Mouse (Mus musculus): ENCODE results near the gene Ctnna3. TPM values are rescaled to one million over a fixed set of nuclear protein-coding genes. Genes with fewer than 3 reads are reported as not detected.

Gene Ctnna3
- polyA plus RNA-seq, 1 experiment from 2014 or later, result 18.5 TPM

GRCm38 (mm10) chr10:64750791-64751190 is 1320.9 kb downstream of the Ctnna3 start:
- Histone ChIP-seq H3K36me3 (no peaks in the 10 kb centered on the region), H3K27ac (replicated peaks) (no peak overlapping the region), H3K27me3 (replicated peaks) (no peaks in the 10 kb centered on the region), H3K4me2 (no peak overlapping the region), H3K4me1 (no peaks in the 10 kb centered on the region), H3K4me3 (no peak overlapping the region), H3K9me3 (no peaks in the 10 kb centered on the region), H3K9ac (no peak overlapping the region)
- ATAC-seq (ENCODE audit: extremely low read depth, insufficient number of reproducible peaks, low FRiP score, low TSS enrichment), result no peak
- WGBS, result 28% methylated on average over 5 of the region's 5 CpGs

- no peak overlapping the region for H3K4me3 ChIP-seq
- WGBS, result 76% methylated on average over 1 of the region's 1 CpGs
- H3K4me2 ChIP-seq, result no peak overlapping the region
- H3K9me3 ChIP-seq, result peaks cover 5% of the 10 kb centered on the region; the same call in 1 of the 2 replicates
- no peak overlapping the region for H3K9ac ChIP-seq
- no peaks in the 10 kb centered on the region for H3K27me3 ChIP-seq (replicated peaks)
- no peaks in the 10 kb centered on the region for H3K4me1 ChIP-seq
- H3K27ac ChIP-seq (replicated peaks), result no peak overlapping the region
- no peaks in the 10 kb centered on the region for H3K36me3 ChIP-seq
- ATAC-seq (ENCODE audit: extremely low read depth, insufficient number of reproducible peaks, low FRiP score, low TSS enrichment), result no peak
Observed at GRCm38 (mm10) chr10:64836315-64836714, 1406.4 kb downstream of the Ctnna3 start.

- H3K27me3 ChIP-seq (replicated peaks), result no peaks in the 10 kb centered on the region
- 67% methylated on average over 2 of the region's 2 CpGs for WGBS
- no peaks in the 10 kb centered on the region for H3K4me1 ChIP-seq
- no peaks in the 10 kb centered on the region for H3K36me3 ChIP-seq
- H3K27ac ChIP-seq (replicated peaks), result no peak overlapping the region
- ATAC-seq (ENCODE audit: extremely low read depth, insufficient number of reproducible peaks, low FRiP score, low TSS enrichment), result no peak
- H3K4me2 ChIP-seq, result no peak overlapping the region
- H3K9me3 ChIP-seq, result no peaks in the 10 kb centered on the region
- no peak overlapping the region for H3K4me3 ChIP-seq
- H3K9ac ChIP-seq, result no peak overlapping the region
Observed at GRCm38 (mm10) chr10:64861439-64861838, 1431.5 kb downstream of the Ctnna3 start.

- no peaks in the 10 kb centered on the region for H3K4me1 ChIP-seq
- 59% methylated on average over 3 of the region's 3 CpGs for WGBS
- no peak overlapping the region for H3K9ac ChIP-seq
- H3K4me2 ChIP-seq, result no peak overlapping the region
- no peaks in the 10 kb centered on the region for H3K27me3 ChIP-seq (replicated peaks)
- no peak overlapping the region for H3K27ac ChIP-seq (replicated peaks)
- no peak for ATAC-seq (ENCODE audit: extremely low read depth, insufficient number of reproducible peaks, low FRiP score, low TSS enrichment)
- no peaks in the 10 kb centered on the region for H3K36me3 ChIP-seq
- no peak overlapping the region for H3K4me3 ChIP-seq
- peaks cover 7% of the 10 kb centered on the region; the same call in 1 of the 2 replicates for H3K9me3 ChIP-seq
Observed at GRCm38 (mm10) chr10:64870888-64871287, 1441.0 kb downstream of the Ctnna3 start.

GRCm38 (mm10) chr10:64876506-64876905 is 1446.6 kb downstream of the Ctnna3 start:
- Histone ChIP-seq H3K27me3 (replicated peaks) (no peaks in the 10 kb centered on the region), H3K9ac (no peak overlapping the region), H3K9me3 (no peaks in the 10 kb centered on the region), H3K4me1 (no peaks in the 10 kb centered on the region), H3K4me3 (no peak overlapping the region), H3K36me3 (no peaks in the 10 kb centered on the region), H3K4me2 (no peak overlapping the region), H3K27ac (replicated peaks) (no peak overlapping the region)
- WGBS, result 75% methylated on average over 2 of the region's 2 CpGs
- ATAC-seq (ENCODE audit: extremely low read depth, insufficient number of reproducible peaks, low FRiP score, low TSS enrichment), result no peak

- ATAC-seq (ENCODE audit: extremely low read depth, insufficient number of reproducible peaks, low FRiP score, low TSS enrichment), result no peak
- H3K9me3 ChIP-seq, result no peaks in the 10 kb centered on the region
Observed at GRCm38 (mm10) chr10:64879860-64880259, 1450.0 kb downstream of the Ctnna3 start.

GRCm38 (mm10) chr10:64886946-64887345 is 1457.0 kb downstream of the Ctnna3 start:
- Histone ChIP-seq H3K4me3 (no peak overlapping the region), H3K9me3 (no peaks in the 10 kb centered on the region), H3K4me1 (no peaks in the 10 kb centered on the region), H3K9ac (no peak overlapping the region), H3K36me3 (no peaks in the 10 kb centered on the region), H3K4me2 (no peak overlapping the region), H3K27me3 (replicated peaks) (no peaks in the 10 kb centered on the region), H3K27ac (replicated peaks) (no peak overlapping the region)
- 86% methylated on average over 9 of the region's 9 CpGs for WGBS
- no peak for ATAC-seq (ENCODE audit: extremely low read depth, insufficient number of reproducible peaks, low FRiP score, low TSS enrichment)

More at GRCm38 (mm10) chr10:64879860-64880259, 1450.0 kb downstream of the Ctnna3 start:
- 68% methylated on average over 3 of the region's 3 CpGs for WGBS
- no peak overlapping the region for H3K27ac ChIP-seq (replicated peaks)
- no peaks in the 10 kb centered on the region for H3K36me3 ChIP-seq
- no peak overlapping the region for H3K4me2 ChIP-seq
- no peaks in the 10 kb centered on the region for H3K27me3 ChIP-seq (replicated peaks)
- no peak overlapping the region for H3K4me3 ChIP-seq
- H3K9ac ChIP-seq, result no peak overlapping the region
- H3K4me1 ChIP-seq, result no peaks in the 10 kb centered on the region

- H3K27me3 ChIP-seq (replicated peaks), result no peaks in the 10 kb centered on the region
- H3K9me3 ChIP-seq, result no peaks in the 10 kb centered on the region
- no peak overlapping the region for H3K9ac ChIP-seq
- no peak overlapping the region for H3K27ac ChIP-seq (replicated peaks)
- no peak for ATAC-seq (ENCODE audit: extremely low read depth, insufficient number of reproducible peaks, low FRiP score, low TSS enrichment)
- no peak overlapping the region for H3K4me3 ChIP-seq
- H3K36me3 ChIP-seq, result no peaks in the 10 kb centered on the region
- no peak overlapping the region for H3K4me2 ChIP-seq
- H3K4me1 ChIP-seq, result no peaks in the 10 kb centered on the region
Observed at GRCm38 (mm10) chr10:64892458-64892857, 1462.6 kb downstream of the Ctnna3 start.

GRCm38 (mm10) chr10:64898739-64899138 is 1468.8 kb downstream of the Ctnna3 start:
- no peak for ATAC-seq (ENCODE audit: extremely low read depth, insufficient number of reproducible peaks, low FRiP score, low TSS enrichment)
- 83% methylated on average over 1 of the region's 1 CpGs for WGBS
- Histone ChIP-seq H3K36me3 (no peaks in the 10 kb centered on the region), H3K4me1 (no peaks in the 10 kb centered on the region), H3K9me3 (no peaks in the 10 kb centered on the region), H3K27me3 (replicated peaks) (no peaks in the 10 kb centered on the region), H3K9ac (no peak overlapping the region), H3K4me2 (no peak overlapping the region), H3K27ac (replicated peaks) (no peak overlapping the region), H3K4me3 (no peak overlapping the region)

GRCm38 (mm10) chr10:64901726-64902125 is 1471.8 kb downstream of the Ctnna3 start:
- no peak overlapping the region for H3K4me3 ChIP-seq
- no peaks in the 10 kb centered on the region for H3K36me3 ChIP-seq
- no peaks in the 10 kb centered on the region for H3K4me1 ChIP-seq
- no peak for ATAC-seq (ENCODE audit: extremely low read depth, insufficient number of reproducible peaks, low FRiP score, low TSS enrichment)
- no peaks in the 10 kb centered on the region for H3K27me3 ChIP-seq (replicated peaks)
- no peaks in the 10 kb centered on the region for H3K9me3 ChIP-seq
- no peak overlapping the region for H3K9ac ChIP-seq
- H3K4me2 ChIP-seq, result no peak overlapping the region
- WGBS, result 67% methylated on average over 3 of the region's 3 CpGs
- no peak overlapping the region for H3K27ac ChIP-seq (replicated peaks)

GRCm38 (mm10) chr10:64940975-64941374 is 1511.1 kb downstream of the Ctnna3 start:
- Histone ChIP-seq H3K9ac (no peak overlapping the region), H3K27ac (replicated peaks) (no peak overlapping the region), H3K4me3 (no peak overlapping the region), H3K9me3 (no peaks in the 10 kb centered on the region), H3K4me2 (no peak overlapping the region), H3K4me1 (no peaks in the 10 kb centered on the region), H3K36me3 (no peaks in the 10 kb centered on the region), H3K27me3 (replicated peaks) (no peaks in the 10 kb centered on the region)
- WGBS, result 72% methylated on average over 7 of the region's 7 CpGs
- no peak for ATAC-seq (ENCODE audit: extremely low read depth, insufficient number of reproducible peaks, low FRiP score, low TSS enrichment)

- Histone ChIP-seq H3K4me2 (no peak overlapping the region), H3K9ac (no peak overlapping the region), H3K27ac (replicated peaks) (no peak overlapping the region), H3K9me3 (no peaks in the 10 kb centered on the region), H3K27me3 (replicated peaks) (no peaks in the 10 kb centered on the region), H3K4me3 (no peak overlapping the region), H3K4me1 (no peaks in the 10 kb centered on the region), H3K36me3 (no peaks in the 10 kb centered on the region)
- ATAC-seq (ENCODE audit: extremely low read depth, insufficient number of reproducible peaks, low FRiP score, low TSS enrichment), result no peak
Observed at GRCm38 (mm10) chr10:64958391-64958790, 1528.5 kb downstream of the Ctnna3 start.

All from heart, embryonic 13.5 days (tissue).